Mouse (Mus musculus) subcutaneous adipose tissue, adult 2 months (tissue): Measurements from ENCODE around the gene Fbxo36. TPM values are rescaled to one million over a fixed set of nuclear protein-coding genes. Genes with fewer than 3 reads are reported as not detected.

Experiments
- polyA plus RNA-seq: library from polyadenylated mRNA; depleted of rRNA; stranded (reverse); fragments of >200 nt; gene quantifications from 2 replicates; pipeline ENCODE4 v1.2.3, GENCODE M21; 2012; ENCODE audit warnings: low replicate concordance; rRNA removed

Gene Fbxo36
- 9.4 and 23.8 TPM in 2 replicates for polyA plus RNA-seq

DNA sequence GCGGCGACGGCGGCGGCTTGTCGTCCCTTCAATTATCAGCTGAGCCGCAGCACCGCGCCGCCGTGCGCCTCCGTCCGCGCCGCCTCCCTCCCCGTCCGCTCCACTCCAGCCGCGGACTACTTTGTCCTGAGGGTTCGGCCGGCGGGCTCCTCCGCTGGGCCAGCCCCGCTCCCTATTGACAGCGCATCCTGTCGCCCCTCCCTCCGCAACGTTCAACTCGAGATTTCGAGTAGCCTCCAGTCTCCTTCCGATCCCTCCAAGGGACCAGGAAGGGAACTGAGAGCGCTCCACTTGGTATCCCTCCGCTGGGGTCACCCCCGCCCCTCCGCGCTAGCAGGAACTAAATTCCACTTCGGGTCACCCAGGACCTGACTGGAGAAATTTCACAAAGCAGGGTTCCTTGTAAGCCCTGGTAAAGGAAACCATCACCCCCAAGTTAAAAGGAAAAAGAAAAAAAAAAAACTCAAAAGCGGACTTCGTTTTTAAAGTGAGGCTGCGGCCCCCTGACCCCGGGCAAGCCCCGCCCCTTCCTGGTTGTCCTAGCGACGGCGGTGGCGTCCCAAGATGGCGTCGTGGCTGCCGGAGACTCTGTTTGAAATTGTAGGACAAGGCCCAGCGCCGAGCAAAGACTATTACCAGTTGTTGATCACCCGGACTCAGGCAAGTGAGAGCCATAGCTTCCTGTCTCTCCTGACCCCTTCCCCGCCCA lies at the start of gene Fbxo36:
Fbxo36 (plus strand) TSS at position 533 of the 709 bp plus-strand sequence.

DNA sequence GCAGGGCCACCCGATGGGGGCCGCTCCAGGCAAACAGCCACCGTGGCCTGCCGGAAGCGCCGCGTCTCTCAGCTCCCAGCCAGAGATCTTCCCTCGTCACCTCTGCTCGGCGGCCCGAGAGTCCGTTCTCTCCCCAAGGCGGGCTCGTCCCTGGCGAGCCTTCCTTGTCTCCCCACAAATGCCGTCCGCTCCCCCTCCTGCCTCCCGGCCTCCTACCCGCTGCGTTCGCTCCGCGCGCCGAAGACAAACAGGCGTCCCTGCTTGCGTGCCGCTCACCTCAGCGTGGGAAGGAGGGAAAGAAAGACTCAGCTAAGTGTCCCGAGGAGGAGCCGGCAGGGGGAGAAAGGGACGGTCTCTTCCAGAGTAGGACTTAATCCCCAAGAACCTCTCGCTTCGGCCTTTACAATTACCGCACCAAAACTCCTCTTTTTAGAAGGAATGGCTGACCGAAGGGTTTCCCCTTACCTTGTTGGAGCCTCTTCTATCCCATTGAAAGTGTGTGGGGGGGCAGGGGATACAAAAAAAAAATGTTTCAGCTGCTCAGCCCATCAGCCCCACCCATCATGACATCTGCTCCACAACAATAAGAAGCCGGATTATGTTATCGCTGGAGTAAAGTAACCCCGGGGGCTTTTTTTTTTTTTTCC lies 500 bp downstream of the Fbxo36 start, which contains the start of gene Trip12:
Trip12 (minus strand) TSS at position 499 of the 647 bp plus-strand sequence.

GRCm38 (mm10) chr1:84934503-84935333 lies 95.1 kb downstream of the Fbxo36 start, which contains the start of gene Slc16a14:
Gene Slc16a14, minus strand, starts transcription at chr1:84935134.

Other genes starting within 250 kb of the Fbxo36 start
- 0.09 and 0.64 TPM in 2 replicates for gene Dner, start 143.6 kb upstream of the Fbxo36 start, polyA plus RNA-seq
- gene Trip12, start 675 bp downstream of the Fbxo36 start, polyA plus RNA-seq = 34.1 and 37.3 TPM in 2 replicates
- gene Slc16a14, start 95.3 kb downstream of the Fbxo36 start, polyA plus RNA-seq = 0.26 and 3.1 TPM in 2 replicates